Mouse (Mus musculus) lung, postnatal 36 days (tissue): ENCODE measurements around the gene Pigr.

Source experiments
- DNase-seq: peaks from one replicate; pipeline ENCODE4 v3.0.0; 2022; ENCODE audit warnings: mixed read lengths

Pigr gene

GRCm38 (mm10) chr1:130832230-130833149, 6.0 kb downstream of the Pigr start:
- DNase-seq: no peak

GRCm38 (mm10) chr1:130835161-130835936, 8.9 kb downstream of the Pigr start:
- DNase-seq: no peak

DNA sequence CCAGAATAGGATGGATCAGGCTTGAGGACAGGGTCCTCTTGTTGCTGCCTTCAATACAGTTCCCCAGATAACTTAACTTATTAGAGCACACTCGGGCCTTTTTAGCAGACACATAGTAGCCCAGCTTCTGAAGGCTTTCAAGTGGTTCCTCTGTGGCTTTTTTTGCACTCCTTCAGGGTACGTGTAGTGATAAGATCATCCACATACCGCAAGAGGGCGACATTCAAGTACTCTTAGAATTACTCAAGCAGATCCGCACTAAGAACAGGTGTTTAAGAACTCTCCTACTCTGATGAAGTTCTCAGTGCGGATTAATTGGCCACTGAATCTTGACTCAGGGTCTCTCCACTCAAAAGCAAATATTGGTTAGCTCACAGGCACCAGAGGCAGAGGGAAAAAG, 11.8 kb downstream of the Pigr start:
- peak; percentile 84 for DNase-seq

- DNase-seq: no peak
Observed at GRCm38 (mm10) chr1:130840599-130841379, 14.3 kb downstream of the Pigr start.

DNA sequence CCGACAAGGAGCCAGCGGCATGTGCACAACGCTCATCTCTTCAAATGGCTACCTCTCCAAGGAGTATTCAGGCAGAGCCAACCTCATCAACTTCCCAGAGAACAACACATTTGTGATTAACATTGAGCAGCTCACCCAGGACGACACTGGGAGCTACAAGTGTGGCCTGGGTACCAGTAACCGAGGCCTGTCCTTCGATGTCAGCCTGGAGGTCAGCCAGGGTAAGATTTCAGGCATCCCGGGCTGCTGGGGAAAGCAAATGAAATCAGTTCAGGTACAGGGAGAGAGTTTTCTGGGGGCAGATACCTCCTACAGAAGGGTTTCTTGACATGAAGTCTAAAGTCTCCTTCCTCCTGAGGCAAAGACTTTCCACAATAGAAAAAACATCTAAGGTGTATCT, 15.1 kb downstream of the Pigr start:
- DNase-seq: no peak

GRCm38 (mm10) chr1:130844516-130844915, 18.0 kb downstream of the Pigr start:
- no peak for DNase-seq

DNA sequence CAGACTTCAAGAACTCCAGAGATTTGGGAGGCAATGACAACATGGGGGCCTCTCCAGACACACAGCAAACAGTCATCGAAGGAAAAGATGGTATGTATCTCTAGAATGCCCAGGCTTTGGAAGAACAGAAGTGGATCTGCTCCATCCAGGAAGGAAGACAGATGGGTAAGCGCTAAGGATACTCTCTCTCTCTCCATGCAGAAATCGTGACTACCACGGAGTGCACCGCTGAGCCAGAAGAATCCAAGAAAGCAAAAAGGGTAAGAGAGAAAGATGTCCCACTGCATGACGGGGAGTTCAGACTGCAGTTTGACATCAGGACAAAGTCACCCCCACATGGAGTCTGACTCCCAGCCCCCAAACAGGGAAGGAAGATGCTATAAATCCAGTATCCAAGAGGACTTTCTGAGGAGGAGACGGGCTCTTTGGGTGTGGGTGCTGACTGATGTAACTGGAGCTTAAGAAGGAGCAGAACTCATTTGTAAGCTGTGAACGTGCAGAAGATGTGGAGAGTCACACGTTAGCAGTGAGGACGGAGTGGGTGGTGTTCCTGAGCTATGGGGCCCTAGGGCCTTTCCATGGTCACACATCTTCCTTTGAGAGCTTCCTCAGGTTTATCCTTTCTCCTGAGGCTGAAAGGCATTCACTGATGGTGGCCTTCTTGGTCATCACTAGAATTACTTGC, 23.2 kb downstream of the Pigr start:
- DNase-seq: no peak

DNA sequence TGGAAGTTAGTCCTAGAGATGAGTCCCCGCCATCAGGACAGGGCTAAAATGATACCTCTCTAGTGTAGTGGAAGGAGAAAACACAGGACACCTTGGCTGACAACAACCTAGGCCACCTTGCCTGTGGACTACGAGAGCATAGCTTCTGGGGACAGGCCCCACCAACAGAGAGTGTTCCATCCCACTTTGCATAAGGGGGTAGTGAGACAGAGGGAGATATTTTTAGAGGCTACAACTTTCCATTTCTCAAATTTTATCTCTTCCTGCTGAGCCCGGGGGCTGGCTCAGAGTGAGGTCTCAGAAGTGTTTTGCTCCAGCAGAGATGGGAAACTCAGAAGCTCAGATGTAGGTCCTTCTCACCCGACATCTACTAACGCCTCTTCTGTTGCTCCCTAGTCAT, 23.9 kb downstream of the Pigr start:
- DNase-seq: no peak

GRCm38 (mm10) chr1:130854819-130855218, 28.3 kb downstream of the Pigr start:
- no peak for DNase-seq

DNA sequence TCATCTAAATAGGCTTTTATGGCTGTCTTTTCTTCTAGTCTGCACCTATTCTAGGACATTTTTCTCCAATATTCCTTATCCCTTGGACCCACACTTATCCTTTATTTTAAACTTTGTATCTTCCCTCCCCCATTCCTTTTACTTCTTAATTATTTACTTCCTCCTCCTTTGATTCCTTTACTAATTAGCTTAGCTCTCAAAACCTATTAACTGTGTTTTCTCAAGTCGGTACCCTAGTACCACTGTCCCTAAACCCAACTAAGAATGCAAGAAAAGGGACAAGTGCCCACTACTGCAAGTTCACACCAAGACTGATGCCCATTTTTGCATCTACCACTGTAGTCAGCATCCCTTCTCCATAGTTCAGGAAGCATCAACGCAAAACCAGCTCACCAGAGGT, 29.2 kb downstream of the Pigr start:
- DNase-seq: no peak

GRCm38 (mm10) chr1:130857456-130857855, 31.0 kb downstream of the Pigr start:
- no peak for DNase-seq

DNA sequence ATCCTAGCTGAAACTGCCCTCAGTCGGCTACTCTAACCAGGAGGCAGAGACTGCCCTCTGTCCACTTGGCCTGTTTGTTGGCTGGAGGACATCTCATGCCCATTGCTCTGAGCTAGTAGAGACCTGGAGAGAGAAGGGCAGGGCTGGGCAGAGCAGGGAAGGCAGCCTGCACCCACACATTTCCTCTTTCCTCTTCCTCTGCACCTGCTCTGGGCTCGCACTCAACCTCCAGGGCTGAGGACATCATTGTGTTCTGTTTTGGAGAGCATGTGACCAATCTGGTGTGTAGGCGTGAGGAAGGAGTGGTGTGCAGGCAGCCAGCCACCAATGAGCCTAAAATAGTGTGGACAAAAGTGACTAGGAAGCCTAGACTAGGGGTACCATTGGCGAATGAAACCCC, 37.8 kb downstream of the Pigr start:
- DNase-seq: peak; percentile 38

DNA sequence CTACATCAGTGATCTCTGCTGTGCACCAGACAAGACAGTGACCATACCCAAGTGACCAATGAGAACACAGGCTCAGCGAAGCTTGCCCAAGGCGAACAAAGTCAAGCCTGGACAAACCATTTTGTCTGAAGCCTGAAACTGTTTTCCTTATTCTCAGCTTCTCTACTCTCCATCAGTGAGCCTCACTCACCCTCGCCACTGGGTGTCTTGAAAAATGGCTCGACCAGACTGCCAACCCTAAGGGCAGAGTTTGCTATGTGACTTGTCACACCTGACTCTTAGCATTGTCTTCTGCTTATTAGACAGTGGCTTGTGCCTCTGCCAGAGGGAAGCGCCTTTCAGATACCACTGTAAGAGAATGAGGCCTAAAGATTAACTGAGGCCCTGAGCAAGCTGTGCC, 38.3 kb downstream of the Pigr start:
- no peak for DNase-seq

GRCm38 (mm10) chr1:130865541-130866221, 39.2 kb downstream of the Pigr start, which contains the start of gene Fcmr:
Gene Fcmr, plus strand, starts transcription at chr1:130865669.
- DNase-seq: peak; percentile 13

- DNase-seq: no peak
Observed at GRCm38 (mm10) chr1:130872912-130873311, 46.4 kb downstream of the Pigr start.

GRCm38 (mm10) chr1:130875139-130875538, 48.7 kb downstream of the Pigr start:
- DNase-seq: peak; percentile 72

DNA sequence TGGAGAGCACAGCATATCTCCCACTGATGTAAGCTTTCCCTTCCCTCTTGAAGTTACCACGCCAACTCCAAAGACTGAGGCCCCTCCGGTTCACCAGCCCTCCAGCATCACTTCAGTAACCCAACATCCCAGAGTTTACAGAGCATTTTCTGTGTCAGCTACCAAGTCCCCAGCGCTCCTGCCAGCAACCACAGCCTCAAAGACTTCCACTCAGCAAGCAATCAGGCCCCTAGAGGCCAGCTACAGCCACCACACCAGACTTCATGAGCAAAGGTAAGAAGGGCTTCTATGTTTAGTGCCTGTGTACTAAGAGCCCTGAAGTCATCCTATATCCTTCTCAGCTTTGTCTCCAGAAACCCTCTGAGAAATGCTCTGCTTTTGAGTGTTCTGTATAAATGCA, 49.4 kb downstream of the Pigr start:
- DNase-seq: no peak

DNA sequence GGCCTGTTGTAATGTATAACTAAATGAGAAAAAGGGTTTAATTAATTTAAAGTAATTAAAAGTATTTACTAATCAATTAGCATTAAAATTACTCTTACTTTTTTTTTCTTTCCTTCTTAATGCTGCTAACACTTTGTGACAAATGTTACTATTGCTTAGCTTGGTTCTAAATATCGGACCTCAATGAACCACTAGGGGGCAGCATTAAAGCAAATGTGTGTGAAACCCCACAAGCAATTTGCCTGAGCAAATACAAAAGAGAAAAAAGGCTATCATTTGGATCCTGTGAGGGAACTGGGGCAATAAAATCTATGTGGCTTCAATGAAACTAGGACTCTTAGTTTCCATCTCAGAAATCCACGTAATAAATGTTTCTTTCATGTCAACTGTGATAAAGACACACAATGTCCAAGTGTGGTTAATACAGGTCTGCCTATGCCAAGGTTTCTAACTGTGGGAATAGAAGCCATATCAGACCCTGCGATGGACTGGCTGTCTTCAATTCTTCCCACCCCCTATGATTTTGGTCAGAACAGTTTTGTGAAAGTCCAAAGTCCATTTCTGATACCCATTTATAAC, 50.5 kb downstream of the Pigr start:
- DNase-seq: peak; percentile 87

DNA sequence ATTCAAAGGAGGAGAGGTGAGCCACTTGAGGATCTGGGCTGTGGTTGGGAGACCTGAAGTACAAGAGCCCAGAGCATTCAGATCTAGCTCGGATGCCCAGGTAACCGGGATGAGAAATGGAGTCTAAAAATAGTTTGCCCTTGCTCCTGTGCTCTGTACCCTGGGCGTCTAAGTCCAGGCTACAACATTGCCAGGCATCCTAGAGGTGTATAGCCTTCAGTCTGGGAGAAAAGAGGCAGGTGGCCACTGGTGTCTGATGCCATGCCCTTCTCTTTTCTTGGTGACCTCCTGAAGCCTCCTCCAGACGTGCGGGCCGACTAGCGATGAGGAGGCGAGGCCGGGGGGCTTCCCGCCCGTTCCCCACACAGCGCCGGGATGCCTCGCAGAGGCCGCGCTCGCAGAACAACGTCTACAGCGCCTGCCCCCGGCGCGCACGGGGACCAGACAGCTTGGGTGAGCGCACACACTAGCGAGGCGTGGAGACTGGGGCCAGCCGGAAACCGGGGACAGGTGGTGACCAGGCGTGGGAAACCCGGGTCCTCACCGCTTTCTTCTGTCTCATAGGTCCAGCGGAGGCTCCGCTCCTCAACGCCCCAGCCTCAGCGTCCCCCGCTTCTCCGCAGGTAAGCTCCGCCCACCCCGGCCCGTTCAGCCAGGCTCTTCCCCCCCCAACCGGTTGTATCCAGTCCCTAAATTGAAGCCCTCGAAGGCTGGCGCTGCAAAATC, 51.6 kb downstream of the Pigr start:
- DNase-seq: peak; percentile 13

GRCm38 (mm10) chr1:130879927-130880326, 53.4 kb downstream of the Pigr start:
- DNase-seq: no peak

GRCm38 (mm10) chr1:130883146-130883545, 56.7 kb downstream of the Pigr start:
- no peak for DNase-seq
